Mouse (Mus musculus) liver, embryonic 12.5 days (tissue): ENCODE measurements at regions not wholly inside any gene's neighbourhood (a gene's known extent, or its start where the extent isn't known, plus 50 kb on each side); places are given as distances from the start of the nearest gene placed in this dataset.
"Not testable (repeated sequence)": the region's sequence is repeated elsewhere in the genome, so short reads cannot be mapped to it uniquely, and the experiment has no call there.

Experiments used
- ATAC-seq: fragments of 200-750 bp; cut with Nextera tagmentation; 2 replicates; pipeline ENCODE4 v1.8.0; 2017; ENCODE audit warnings: moderate number of reproducible peaks, mild to moderate bottlenecking, moderate library complexity
- H3K27ac ChIP-seq: fragments of 300-500 bp; sonication (generic); 2 replicates; pipeline ENCODE4 v1.5.1; 2016; ENCODE audit warnings: mild to moderate bottlenecking
- H3K27me3 ChIP-seq: fragments of 300-500 bp; sonication (generic); replicated peaks from 2 replicates; pipeline ENCODE4 v1.6.1; 2016; ENCODE audit warnings: mild to moderate bottlenecking, moderate library complexity
- H3K36me3 ChIP-seq: fragments of 300-500 bp; sonication (generic); 2 replicates; pipeline ENCODE4 v1.6.1; 2016; ENCODE audit warnings: mild to moderate bottlenecking, moderate library complexity
- H3K4me1 ChIP-seq: fragments of 300-500 bp; sonication (generic); 2 replicates; pipeline ENCODE4 v1.6.1; 2016
- H3K4me2 ChIP-seq: fragments of 300-500 bp; sonication (generic); 2 replicates; pipeline ENCODE4 v1.6.1; 2016; ENCODE audit warnings: mild to moderate bottlenecking, moderate library complexity
- H3K4me3 ChIP-seq: fragments of 300-500 bp; sonication (generic); 2 replicates; pipeline ENCODE4 v1.5.1; 2016; ENCODE audit warnings: mild to moderate bottlenecking, moderate library complexity
- H3K9ac ChIP-seq: fragments of 300-500 bp; sonication (generic); 2 replicates; pipeline ENCODE4 v1.6.1; 2016; ENCODE audit warnings: mild to moderate bottlenecking, moderate library complexity
- H3K9me3 ChIP-seq: fragments of 300-500 bp; sonication (generic); replicated peaks from 2 replicates; pipeline ENCODE4 v1.6.1; 2016; ENCODE audit warnings: mild to moderate bottlenecking, moderate library complexity
- WGBS: fragments of 180-500 bp; shearing (Covaris S2); methylation state at CpG from one replicate; pipeline ENCODE4 v1.1.7; 2016; ENCODE audit not compliant: insufficient replicate concordance; 5-methylcytosine and 5-hydroxymethylcytosine counted together

GRCm38 (mm10) chr5:76081379-76081778 lies 58.7 kb upstream of the Srd5a3 start:
- not testable (repeated sequence) for H3K9me3 ChIP-seq, H3K27ac ChIP-seq, H3K27me3 ChIP-seq, H3K4me2 ChIP-seq, H3K4me1 ChIP-seq, H3K9ac ChIP-seq, H3K36me3 ChIP-seq, H3K4me3 ChIP-seq, ATAC-seq
- WGBS: 72% methylated on average over 2 of the region's 2 CpGs

- Histone ChIP-seq H3K4me1 (0 out of 2 replicates have a peak, but pooled peaks cover 8% of the 10 kb centered on the region), H3K4me3 (no peak overlapping the region), H3K27me3 (no peaks in the 10 kb centered on the region), H3K9me3 (no peaks in the 10 kb centered on the region), H3K9ac (no peak overlapping the region), H3K36me3 (no peaks in the 10 kb centered on the region), H3K27ac (no peak overlapping the region), H3K4me2 (no peak overlapping the region)
- WGBS: 78% methylated on average over 8 of the region's 8 CpGs
- no peak for ATAC-seq
Measured at GRCm38 (mm10) chr5:76080429-76080828, 59.6 kb upstream of the Srd5a3 start.

DNA sequence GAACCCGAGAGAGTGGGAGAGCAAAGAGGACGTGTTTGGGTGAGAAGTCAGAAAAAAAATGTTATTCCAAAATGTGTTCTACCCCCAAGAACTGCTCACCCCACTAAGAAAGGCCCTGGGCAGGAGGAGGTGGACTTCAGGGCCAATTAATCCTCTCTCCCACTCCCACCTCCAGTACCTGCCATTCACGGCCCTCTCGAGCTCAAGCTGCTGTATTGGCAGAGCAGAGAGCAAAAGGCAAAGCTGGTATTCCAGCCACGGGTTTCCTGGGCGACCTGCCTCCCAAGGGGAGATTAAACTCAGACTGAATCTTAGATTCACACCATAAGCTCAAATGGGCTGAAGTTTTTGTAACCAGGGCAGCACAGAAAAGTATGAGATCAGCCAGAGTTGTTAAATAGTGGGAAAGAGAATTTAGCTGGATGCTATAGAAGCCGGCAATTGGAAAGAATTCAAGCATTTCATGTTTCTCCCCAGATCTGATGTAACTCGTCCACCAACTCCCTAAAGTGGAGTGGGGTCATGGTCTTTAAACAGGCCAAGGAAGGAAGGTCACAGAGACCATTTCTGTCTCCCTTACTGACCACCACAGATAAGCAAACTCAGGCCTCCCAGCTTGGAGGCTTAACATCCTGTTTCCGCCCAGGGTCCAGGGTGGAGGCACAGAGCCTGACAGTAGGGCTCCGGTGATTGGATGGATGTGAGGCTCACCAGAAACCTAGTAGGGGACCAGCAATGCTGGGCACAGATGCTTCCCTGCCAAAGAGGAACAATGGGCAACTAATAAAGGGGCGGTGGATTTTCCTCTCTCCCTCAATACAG lies 60.7 kb upstream of the Srd5a3 start:
- peak overlapping the region; percentile 50; the same call in 1 of the 2 replicates for H3K27ac ChIP-seq
- no peak overlapping the region for H3K4me3 ChIP-seq
- 37% methylated on average over 11 of the region's 11 CpGs for WGBS
- no peak overlapping the region for H3K4me2 ChIP-seq
- H3K27me3 ChIP-seq: no peaks in the 10 kb centered on the region
- no peaks in the 10 kb centered on the region for H3K9me3 ChIP-seq
- peak; percentile 68 for ATAC-seq
- H3K9ac ChIP-seq: no peak overlapping the region
- no peaks in the 10 kb centered on the region for H3K36me3 ChIP-seq
- H3K4me1 ChIP-seq: 0 out of 2 replicates have a peak, but pooled peaks cover 14% of the 10 kb centered on the region

DNA sequence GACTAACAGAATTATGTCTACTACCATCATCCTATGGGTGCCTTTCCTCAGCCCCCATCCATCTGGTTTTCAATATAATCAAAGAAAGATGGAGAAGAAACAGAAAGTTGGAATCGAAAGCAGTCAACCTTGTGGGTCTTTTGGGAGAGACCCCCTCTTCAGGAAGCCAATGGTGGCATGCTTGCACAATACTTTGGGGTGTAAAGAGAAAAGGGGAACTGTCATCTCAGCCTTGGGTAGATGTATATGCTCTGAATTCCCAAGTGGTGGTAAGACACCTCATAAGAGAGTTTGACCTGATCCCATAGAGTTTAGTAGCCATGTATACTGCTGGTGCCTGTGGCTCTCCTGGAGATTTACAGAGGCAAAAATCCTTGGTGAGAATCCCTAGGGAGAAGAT lies 61.6 kb upstream of the Srd5a3 start:
- 64% methylated on average over 1 of the region's 1 CpGs for WGBS
- H3K9ac ChIP-seq: no peak overlapping the region
- H3K9me3 ChIP-seq: no peaks in the 10 kb centered on the region
- no peaks in the 10 kb centered on the region for H3K36me3 ChIP-seq
- H3K27me3 ChIP-seq: no peaks in the 10 kb centered on the region
- H3K4me1 ChIP-seq: 0 out of 2 replicates have a peak, but pooled peaks cover 14% of the 10 kb centered on the region
- 0 out of 2 replicates have a peak overlapping the region, but pooled peaks have one; percentile 20 for H3K27ac ChIP-seq
- no peak overlapping the region for H3K4me2 ChIP-seq
- no peak for ATAC-seq
- H3K4me3 ChIP-seq: no peak overlapping the region

DNA sequence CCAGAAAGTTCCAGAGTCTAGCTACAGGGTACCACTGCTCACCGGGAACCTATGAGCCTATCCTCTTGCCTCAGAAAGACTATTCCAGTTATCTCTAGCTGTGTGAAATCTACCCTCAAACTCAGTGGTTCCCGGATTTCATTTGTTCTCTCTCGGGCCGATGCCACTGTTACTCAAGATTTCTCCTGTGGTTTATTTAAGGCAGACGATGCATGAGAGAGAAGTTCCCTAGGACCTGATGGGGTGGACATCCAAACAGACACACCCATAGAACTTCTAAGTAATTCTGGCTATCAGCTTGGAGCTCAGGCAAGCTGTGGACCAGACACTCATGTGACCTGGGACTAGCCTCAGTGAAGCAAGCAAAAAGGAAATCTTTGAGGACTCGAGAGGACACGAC lies 63.8 kb upstream of the Srd5a3 start:
- 45% methylated on average over 7 of the region's 7 CpGs for WGBS

DNA sequence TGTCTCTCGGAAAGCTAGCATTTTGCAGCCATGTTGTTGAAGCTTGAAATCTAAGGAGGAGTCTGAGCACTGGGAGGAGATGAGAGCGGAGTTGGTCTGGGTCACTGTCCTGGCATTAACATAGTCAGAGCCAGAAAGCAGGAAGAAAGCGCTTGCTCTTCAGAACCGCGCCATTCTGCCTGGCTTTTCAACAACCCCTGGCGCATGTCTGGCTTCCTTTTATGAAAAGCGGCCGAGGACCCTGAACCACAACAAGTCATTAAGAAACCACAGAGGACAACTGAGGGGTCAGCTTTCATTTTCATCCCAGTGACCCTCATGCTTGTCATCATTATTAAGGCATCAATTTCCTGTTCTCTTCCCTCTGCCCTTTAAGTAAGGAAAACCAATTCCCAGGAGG lies 64.7 kb upstream of the Srd5a3 start:
- Histone ChIP-seq H3K4me2 (0 out of 2 replicates have a peak overlapping the region, but pooled peaks have one; percentile 5), H3K27me3 (no peaks in the 10 kb centered on the region), H3K4me3 (no peak overlapping the region), H3K9me3 (no peaks in the 10 kb centered on the region), H3K4me1 (0 out of 2 replicates have a peak, but pooled peaks cover 14% of the 10 kb centered on the region), H3K9ac (no peak overlapping the region), H3K36me3 (no peaks in the 10 kb centered on the region), H3K27ac (no peak overlapping the region)
- 24% methylated on average over 8 of the region's 8 CpGs for WGBS
- no peak for ATAC-seq

More for the DNA sequence above, 63.8 kb upstream of the Srd5a3 start:
- Histone ChIP-seq H3K4me1 (0 out of 2 replicates have a peak, but pooled peaks cover 14% of the 10 kb centered on the region), H3K36me3 (no peaks in the 10 kb centered on the region), H3K27me3 (no peaks in the 10 kb centered on the region), H3K9me3 (no peaks in the 10 kb centered on the region), H3K27ac (no peak overlapping the region), H3K4me3 (no peak overlapping the region), H3K4me2 (no peak overlapping the region), H3K9ac (no peak overlapping the region)
- ATAC-seq: no peak

DNA sequence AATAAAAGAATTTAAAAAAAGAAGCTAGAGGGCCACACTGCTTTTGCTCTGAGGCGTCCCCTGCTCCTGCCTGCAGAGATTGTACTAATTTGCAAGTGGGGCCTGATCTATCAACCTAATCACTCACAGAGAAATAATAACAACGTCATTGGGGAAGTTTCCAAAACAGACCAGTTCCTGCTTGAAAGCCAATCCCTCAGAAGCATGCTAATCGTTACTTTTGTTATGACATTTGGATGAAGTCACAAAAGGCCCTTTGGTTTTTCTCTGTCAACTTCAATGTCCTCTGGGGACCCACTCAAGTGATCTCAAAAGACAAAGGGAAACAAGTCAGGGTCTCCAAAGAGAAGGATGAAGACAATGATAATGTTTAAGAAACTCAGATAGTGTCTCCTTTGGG lies 72.2 kb upstream of the Srd5a3 start:
- H3K4me1 ChIP-seq: peaks cover 38% of the 10 kb centered on the region
- no peak overlapping the region for H3K27ac ChIP-seq
- no peaks in the 10 kb centered on the region for H3K36me3 ChIP-seq

GRCm38 (mm10) chr5:76067231-76067630 lies 72.8 kb upstream of the Srd5a3 start:
- ATAC-seq: peak; percentile 43; the same call in 1 of the 2 replicates
- 17% methylated on average over 10 of the region's 10 CpGs for WGBS

More for the DNA sequence above, 72.2 kb upstream of the Srd5a3 start:
- 46% methylated on average over 3 of the region's 3 CpGs for WGBS
- Histone ChIP-seq H3K4me2 (no peak overlapping the region), H3K9me3 (no peaks in the 10 kb centered on the region), H3K4me3 (no peak overlapping the region), H3K27me3 (peaks cover 24% of the 10 kb centered on the region), H3K9ac (no peak overlapping the region)
- no peak for ATAC-seq

DNA sequence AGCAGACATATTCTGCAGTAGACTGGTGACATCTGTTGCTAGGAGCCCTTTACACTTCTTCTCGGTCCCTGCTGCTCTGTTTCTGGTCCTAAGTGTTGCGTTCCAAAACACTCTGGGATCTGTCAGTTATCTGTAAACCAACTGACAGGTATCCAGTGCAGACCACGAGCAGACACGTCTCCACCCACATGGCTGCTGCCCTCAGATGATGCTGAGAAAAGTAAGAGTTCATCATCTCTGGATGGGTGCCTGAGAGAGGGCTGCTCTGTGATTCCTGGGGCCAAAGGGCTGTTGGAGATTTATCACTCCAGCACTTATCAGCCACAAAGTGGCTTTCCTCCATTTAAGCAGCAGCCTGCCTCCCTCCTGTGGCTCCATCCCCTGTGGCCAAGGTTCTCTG lies 74.3 kb upstream of the Srd5a3 start:
- H3K4me2 ChIP-seq: no peak overlapping the region
- no peaks in the 10 kb centered on the region for H3K36me3 ChIP-seq
- peaks cover 24% of the 10 kb centered on the region for H3K27me3 ChIP-seq
- no peak overlapping the region for H3K4me3 ChIP-seq
- no peak overlapping the region for H3K27ac ChIP-seq
- WGBS: 19% methylated on average over 4 of the region's 4 CpGs
- no peak for ATAC-seq
- H3K4me1 ChIP-seq: peaks cover 41% of the 10 kb centered on the region
- H3K9ac ChIP-seq: no peak overlapping the region
- H3K9me3 ChIP-seq: no peaks in the 10 kb centered on the region

More at GRCm38 (mm10) chr5:76067231-76067630, 72.8 kb upstream of the Srd5a3 start:
- H3K27me3 ChIP-seq: peaks cover 24% of the 10 kb centered on the region
- H3K9ac ChIP-seq: no peak overlapping the region
- H3K27ac ChIP-seq: no peak overlapping the region
- peaks cover 41% of the 10 kb centered on the region for H3K4me1 ChIP-seq
- H3K9me3 ChIP-seq: no peaks in the 10 kb centered on the region
- no peak overlapping the region for H3K4me2 ChIP-seq
- no peaks in the 10 kb centered on the region for H3K36me3 ChIP-seq
- H3K4me3 ChIP-seq: no peak overlapping the region

- Histone ChIP-seq H3K27ac (no peak overlapping the region), H3K27me3 (peaks cover 24% of the 10 kb centered on the region), H3K9ac (no peak overlapping the region), H3K4me2 (no peak overlapping the region), H3K4me3 (no peak overlapping the region), H3K4me1 (peaks cover 41% of the 10 kb centered on the region), H3K9me3 (no peaks in the 10 kb centered on the region), H3K36me3 (no peaks in the 10 kb centered on the region)
- 72% methylated on average over 6 of the region's 6 CpGs for WGBS
- no peak for ATAC-seq
Measured at GRCm38 (mm10) chr5:76065227-76065626, 74.8 kb upstream of the Srd5a3 start.

DNA sequence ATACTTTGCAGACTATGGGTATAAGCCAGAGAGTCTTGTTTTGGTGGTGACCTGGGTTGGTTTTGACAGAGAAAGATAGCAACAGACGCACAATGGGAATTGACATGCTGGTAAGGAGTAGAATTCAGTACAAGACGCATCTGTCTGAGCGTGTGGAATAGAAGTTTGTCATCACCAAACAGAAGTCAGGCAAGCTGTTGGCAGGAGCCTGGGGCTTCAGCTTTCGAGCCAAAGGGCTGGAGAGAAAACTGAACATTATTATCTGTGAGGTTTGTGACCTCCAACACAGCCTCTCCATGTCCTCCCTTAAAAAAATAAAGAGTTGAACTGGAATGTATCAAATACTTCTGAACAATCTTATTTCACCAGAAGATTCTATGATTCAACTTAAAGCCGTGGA lies 75.4 kb upstream of the Srd5a3 start:
- Histone ChIP-seq H3K27ac (no peak overlapping the region), H3K9me3 (no peaks in the 10 kb centered on the region), H3K36me3 (no peaks in the 10 kb centered on the region), H3K4me1 (peaks cover 41% of the 10 kb centered on the region), H3K4me3 (no peak overlapping the region), H3K9ac (no peak overlapping the region), H3K27me3 (peaks cover 24% of the 10 kb centered on the region), H3K4me2 (no peak overlapping the region)
- WGBS: 68% methylated on average over 5 of the region's 5 CpGs
- ATAC-seq: no peak

DNA sequence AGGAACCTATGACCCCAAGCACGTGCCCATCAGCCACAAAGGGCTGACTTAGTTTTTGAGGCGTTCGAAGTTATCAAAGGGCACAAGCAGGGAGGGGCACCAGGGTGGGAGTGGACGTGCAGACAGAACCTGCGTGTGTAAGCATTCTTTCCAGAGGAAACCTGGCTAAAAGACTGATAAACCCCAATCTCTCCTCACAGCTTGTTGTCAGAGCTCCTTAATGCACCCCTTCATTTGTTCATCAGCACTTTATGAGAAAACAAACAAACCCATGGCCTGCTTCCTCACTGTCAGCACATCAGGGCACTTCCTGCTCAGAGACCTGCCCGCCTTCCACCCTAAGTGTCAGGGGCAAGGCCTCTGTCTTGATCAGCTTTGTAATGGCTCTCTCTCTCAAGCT lies 76.6 kb upstream of the Srd5a3 start:
- 0 out of 2 replicates have a peak overlapping the region, but pooled peaks have one; percentile 4 for H3K4me2 ChIP-seq
- H3K4me1 ChIP-seq: peaks cover 41% of the 10 kb centered on the region
- H3K4me3 ChIP-seq: no peak overlapping the region
- H3K9me3 ChIP-seq: no peaks in the 10 kb centered on the region
- 7% methylated on average over 6 of the region's 6 CpGs for WGBS
- no peaks in the 10 kb centered on the region for H3K36me3 ChIP-seq
- H3K9ac ChIP-seq: no peak overlapping the region
- peak; percentile 90 for ATAC-seq
- peak overlapping the region; percentile 68 for H3K27ac ChIP-seq
- H3K27me3 ChIP-seq: peaks cover 24% of the 10 kb centered on the region
